Mouse (Mus musculus) ovary, adult 18-20 months (tissue): ENCODE measurements around the gene Twist1.

ENCODE experiments used
- DNase-seq: peaks from one replicate; pipeline ENCODE4 v3.0.0; 2022; ENCODE audit warnings: low spot score, mixed read lengths

Twist1 gene

DNA sequence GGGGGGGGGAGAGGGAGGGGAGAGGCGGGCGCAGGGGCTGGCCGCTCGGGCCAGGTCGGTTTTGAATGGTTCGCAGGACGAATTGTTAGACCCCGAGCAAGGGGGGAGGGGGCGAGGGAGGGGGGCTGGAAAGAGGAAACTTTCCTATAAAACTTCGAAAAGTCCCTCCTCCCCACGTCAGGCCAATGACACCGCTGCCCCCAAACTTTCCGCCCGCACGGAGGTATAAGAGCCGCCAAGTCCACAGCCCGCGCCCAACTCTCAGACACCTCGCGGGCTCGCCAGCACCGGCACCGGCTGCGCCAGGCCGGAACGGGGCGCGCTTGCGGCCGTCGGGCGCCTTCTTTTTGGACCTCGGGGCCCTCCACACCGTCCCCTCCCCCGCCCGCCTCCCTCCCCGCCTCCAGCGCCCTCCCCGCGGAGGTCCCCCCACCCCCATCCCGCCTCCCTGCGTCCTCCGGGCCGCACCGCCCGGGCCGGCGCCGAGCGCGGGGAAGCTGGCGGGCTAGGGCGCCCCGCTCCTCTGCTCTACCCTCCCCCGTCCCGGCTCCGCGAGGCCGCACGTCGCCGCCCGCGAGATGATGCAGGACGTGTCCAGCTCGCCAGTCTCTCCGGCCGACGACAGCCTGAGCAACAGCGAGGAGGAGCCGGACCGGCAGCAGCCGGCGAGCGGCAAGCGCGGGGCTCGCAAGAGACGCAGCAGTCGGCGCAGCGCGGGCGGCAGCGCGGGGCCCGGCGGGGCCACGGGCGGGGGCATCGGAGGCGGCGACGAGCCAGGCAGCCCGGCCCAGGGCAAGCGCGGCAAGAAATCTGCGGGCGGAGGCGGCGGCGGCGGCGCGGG lies at the start of gene Twist1:
Twist1 (plus strand) TSS at position 272 of the 841 bp plus-strand sequence.
- peak; percentile 43 for DNase-seq

DNA sequence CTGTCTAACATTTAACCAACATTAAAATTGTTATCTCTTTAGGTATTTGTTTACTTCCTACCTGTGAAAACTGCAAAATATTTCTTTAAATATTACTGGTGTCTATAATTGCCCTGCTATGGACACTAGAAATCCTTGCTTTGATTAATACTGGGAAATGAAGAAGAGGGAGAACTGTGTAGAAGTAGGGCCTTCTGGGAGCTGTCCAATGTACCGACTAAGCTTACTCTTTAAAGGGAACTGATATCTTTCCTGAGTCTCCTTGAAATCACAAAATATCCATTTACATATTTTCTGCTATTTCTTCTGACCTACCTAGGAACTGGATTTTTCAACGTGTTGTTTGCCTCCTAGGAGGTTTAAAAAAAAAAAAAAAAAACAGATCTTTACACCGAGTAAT lies 30.7 kb upstream of the Twist1 start:
- no peak for DNase-seq

DNA sequence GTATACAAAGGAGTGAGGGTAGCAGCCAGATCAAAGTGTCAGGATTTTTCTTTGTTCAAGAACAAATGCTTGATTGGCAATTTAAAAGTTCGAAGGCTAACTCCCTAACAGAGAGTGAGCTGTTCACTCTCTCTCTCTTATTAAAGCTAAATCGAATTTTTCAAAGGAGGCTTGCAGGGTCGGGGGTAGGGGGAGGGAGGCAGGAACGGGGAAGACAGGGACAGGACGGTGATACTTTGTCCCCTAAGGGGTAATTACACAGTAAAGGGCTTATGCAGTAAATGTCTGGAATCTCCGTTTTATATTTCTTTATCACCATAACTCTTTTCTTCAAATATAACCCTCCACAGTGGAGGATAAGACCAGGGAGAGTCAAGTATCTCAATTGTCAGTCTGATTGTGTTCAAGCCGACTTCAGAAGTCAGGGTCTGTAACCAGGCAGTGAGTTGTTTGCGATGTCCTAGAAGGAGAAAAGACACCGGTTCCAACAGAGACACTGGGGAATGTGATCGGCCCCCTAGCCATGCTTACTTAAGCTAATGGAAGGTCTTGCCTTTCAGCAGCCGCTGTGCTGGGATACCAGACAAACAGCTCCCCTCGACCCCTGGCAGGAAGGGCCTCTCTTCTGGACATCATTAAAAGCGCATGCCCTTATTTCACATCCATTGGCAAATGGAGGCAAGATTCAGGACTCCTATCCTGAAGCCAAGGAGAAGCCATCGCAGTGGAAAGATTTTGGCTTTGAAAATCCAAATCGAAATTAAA lies 30.0 kb upstream of the Twist1 start:
- DNase-seq, result no peak

DNA sequence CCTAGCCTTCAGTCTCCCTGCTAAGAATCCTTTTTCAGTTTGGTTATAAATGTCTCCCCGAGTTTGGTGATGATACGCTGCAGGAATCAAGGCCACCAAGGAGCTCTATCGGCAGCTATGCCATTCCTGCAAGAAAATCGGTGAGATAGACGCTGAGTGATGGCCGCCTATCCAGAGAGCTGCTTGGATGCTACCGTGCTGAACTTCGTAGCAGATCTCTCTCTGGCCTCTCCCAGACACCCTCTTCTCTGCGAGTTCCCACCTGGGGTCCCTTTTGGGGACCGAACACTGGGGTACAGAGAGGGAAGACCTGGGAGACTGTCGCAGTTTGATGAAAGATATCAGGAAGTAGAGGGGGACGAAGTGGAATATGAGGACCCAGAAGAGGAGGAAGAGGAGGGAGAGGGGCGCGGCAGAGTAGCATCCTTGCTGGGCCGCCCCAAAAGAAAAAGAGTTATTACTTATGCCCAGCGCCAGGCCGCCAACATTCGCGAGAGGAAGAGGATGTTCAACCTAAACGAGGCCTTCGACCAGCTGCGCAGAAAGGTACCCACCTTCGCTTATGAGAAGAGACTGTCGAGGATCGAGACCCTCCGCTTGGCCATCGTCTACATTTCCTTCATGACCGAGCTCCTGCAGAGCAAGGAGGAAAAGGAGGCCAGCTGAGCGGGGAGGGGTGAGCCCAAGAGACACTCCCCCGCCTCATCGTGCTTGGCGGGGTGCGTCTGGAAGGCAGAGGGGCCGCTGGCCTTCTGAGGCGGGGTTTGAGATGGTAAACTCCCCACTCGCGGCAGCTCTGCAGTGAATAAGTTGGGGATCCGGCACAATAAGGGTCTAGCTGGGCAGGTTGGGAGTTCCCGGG lies 28.9 kb upstream of the Twist1 start, which contains the start of gene Ferd3l:
Ferd3l (plus strand) TSS at position 95 of the 862 bp plus-strand sequence.
- DNase-seq, result no peak

DNA sequence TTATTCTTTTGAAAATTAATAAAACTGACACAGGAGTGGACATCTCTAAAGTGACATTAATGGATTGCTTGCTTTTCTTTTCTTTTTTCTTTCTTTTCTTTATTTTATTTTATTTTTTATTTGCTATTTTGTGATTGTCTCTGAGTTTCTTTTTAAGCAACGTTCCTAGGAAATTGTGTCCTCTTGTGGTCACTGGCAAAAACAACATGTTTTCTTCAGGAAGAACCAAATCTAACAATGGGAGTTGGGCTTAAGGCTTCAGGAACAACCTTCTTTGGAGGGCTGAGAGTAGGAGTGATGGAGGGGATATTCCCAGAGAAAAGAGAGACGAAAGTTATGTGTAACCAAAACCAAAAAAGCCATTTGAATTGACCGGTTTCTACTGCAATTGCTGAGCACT lies 4.6 kb upstream of the Twist1 start:
- no peak for DNase-seq

DNA sequence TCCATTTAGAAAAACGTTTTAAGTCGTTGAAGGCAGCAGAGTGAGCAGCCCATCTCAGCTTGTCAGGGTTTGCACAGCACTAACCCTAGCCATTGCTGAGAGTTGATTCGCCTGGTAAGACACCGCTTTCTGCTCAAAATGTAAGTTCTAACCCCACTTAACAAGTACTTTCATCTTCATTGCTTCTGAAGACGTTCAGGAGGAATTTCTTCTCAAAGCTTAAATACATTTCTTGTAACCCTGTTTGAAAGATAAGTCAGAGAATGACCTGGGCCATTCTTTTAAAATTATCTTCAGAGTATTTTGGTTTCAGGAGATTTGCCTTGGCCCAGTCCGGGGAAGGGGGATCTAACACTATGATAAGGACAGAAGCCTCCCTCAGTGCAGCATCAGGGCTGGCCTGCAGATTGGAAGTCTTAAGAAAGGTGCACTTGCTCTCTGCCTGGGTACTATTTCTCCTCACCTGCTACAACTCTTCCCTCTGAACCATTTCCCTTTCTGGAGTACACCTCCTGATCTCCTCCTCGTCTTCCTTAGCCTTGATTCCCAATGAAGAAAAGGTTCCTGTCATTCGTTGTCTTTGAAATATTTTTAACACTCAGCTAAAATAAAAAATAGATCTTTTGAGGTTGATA lies 2.4 kb upstream of the Twist1 start:
- DNase-seq, result no peak

DNA sequence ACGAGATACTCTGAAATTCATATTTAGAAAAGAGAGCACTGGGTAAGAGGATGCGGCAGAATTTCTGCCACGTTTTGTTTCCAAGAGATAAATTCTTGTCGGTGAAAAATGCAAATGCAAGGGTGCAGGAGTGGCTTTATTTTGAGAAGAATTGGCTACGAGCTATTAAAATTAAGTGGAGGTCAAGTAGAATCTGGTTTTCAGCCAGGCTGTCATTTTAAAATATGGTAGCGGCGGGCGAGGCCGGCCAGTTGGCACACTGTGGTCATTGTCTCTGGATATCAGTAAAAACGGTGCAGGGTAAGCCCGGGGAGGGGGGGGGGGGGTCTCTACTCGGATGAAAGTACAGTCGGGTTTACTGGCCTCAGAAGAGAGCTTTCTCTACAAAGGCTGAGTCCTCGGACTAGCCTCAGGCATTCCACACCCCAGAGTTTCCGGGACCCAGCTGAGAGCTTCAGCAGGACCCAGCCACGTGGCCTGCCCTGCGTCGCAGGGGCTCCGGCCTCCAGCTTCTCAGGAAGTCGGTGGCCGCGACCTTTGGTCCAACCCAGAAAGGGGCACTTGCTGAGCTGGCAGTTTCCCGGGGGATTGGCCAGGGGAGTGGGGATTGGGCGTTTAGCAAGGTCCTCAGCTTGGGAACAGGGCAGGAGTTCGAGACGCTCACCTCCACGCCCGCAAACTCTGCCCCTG lies 1.7 kb upstream of the Twist1 start:
- DNase-seq, result no peak

DNA sequence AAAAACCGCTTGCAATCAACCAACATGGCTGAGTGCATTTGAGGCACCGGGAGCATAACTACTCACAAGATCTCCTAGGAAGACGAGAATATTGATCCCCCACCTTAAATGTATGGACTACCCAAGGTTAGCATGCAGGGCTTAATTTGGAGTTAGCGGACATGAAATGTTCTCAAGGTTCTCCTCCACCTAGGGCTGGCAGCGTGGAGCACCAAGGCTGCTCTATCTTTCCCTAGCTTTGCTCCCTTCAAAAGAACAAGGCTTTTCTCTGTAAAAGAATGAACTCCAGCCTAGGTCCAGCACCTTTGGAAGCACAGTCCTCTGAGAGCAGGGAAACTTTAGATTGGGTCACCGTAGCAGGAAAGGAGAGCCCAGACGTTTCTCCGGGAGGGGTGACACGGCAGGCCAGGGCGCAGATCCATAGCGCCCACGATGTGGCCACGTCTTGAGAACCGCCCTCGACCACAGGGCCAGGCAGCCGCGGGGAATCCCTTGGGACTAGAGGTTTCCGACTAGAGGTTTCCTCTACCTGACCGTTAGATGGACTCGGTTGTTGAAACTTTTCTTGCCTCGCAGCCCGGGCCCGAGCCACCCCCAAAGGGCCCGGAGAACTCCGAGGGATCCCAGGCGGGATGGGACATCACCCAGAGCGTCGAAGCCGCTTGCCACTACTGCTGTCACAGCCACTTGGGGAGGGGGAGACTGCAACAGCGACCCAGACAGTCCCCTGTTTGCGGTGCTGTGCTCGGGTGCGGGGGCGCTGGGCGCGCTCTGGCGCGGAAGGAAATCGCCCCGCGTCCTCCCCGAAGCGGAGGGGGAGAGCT lies 683 bp upstream of the Twist1 start:
- DNase-seq, result no peak

DNA sequence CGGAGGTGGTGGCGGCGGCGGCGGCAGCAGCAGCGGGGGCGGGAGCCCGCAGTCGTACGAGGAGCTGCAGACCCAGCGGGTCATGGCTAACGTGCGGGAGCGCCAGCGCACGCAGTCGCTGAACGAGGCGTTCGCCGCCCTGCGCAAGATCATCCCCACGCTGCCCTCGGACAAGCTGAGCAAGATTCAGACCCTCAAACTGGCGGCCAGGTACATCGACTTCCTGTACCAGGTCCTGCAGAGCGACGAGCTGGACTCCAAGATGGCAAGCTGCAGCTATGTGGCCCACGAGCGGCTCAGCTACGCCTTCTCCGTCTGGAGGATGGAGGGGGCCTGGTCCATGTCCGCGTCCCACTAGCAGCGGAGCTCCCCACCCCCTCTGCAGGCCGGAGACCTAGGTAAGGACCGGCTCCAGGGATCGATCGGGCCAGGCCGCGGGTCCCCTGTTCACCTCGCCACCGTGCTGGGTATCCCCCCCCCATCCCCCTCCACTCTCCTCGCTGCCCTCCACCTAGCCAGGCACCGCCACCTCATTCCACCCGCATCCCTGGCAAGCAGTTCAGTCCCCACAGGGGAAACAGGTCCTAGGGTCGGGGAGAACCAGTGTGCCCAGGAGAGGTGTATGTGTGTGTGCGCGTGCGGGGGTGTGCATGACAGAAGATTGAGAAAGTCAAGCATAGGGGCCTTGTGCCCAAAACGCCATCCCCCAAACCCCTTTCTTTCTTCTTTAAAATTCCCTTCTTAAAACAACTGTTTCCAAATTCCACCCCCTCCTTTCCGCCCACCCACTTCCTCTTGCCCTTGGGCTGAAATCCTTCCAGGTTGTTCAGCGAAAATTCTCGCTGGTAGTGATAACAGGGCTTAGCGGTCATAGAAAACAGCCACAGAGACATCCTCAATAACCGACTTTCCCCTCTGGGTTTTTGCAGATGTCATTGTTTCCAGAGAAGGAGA lies 1.0 kb downstream of the Twist1 start:
- DNase-seq, result no peak

DNA sequence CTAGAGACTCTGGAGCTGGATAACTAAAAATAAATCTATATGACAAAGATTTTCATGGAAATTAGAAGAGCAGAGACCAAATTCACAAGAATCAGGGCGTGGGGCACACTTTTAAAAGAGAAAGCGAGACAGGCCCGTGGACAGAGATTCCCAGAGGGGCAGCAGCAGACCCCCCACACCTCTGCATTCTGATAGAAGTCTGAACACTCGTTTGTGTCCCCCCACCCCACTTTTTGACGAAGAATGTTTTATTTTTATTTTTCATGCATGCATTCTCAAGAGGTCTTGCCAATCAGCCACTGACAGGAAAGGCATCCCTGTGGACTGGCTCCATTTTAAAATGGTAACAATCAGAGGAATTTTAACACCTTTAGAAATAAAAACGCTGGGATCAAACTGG lies 1.7 kb downstream of the Twist1 start:
- DNase-seq, result no peak

DNA sequence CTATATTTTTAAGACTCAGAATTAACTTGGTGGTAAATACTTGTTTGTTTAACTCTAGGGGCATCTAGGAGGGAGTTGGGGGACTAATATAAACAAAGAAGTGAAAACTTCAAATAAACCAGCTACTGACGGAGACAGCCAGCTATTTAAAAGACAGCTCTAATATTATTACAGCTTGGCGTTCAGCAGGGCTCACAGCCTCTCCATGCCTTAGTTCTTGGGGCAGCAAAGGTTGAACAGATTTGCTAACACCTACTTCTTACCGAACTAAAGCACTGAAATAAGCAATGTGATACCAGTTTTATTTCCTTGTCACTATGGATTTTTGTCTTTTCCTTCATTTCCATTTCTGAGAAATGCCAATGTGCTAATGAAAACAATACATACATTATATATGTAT lies 2.4 kb downstream of the Twist1 start:
- DNase-seq, result no peak

DNA sequence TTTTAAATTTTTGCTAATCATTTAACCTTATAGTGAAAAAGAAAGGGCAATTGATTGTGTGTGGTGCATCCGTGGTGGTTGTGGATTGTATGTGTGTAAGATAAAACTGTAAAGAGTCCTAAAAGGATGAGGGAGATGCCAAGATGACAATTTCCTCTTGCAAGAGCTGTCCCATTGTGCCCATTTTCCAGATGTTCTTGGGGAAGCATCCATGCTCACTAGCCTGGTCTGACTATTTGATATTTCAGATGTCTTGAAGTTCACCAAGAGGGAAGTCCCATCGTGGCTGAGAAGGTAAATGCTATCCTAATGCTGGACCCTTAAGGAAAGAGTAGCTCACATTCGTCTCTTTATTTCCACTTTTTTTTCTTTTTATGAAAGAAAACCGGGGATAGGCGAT lies 3.5 kb downstream of the Twist1 start:
- no peak for DNase-seq

DNA sequence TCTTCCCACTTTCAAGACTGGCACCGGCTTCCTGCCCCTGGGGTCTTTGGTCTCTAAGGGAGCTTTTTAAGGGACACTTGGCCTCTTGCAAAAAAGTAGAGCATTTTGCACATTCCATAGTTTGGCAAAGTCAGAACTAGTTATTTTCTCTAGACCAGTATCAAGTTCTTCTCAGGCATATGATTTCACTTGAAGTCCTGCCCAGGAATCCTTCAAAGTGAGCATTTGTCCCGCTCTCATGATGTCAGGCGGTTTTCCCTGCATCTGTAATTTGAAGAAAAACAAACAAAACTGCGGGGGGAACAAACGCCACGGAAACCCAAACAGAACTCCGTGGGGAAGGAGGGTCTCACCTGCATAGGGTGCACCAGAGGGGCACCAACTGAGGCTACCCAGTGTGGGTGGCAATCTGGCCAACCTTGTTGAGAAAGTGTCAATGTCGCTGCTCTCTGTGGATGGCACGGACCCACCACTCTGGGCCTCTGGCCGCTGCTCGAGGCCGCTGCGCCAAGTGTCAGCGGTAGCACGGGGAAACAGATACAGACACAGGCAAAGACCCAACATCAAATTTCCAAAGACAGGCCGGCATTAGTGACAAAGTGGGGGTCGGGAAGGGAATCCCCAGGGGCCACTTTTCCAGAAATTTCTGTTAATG lies 4.8 kb downstream of the Twist1 start:
- DNase-seq, result no peak

DNA sequence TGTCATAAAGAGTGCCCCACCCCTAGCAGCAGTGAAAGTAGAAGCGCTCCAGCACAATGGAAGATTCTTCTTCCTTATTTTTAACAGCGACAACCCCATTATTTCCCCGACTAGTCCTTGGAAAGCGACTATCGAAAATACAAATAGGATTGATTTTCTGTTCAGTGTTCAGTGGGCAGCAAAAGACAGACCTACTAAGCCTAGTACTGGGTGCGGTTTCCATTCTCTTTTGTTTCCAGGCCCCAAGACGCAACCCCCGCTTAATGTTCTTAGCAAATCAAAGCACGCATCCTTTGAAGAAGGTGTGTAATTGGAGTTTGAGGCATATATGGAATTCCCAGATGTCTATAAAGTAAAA lies 5.3 kb downstream of the Twist1 start:
- no peak for DNase-seq

DNA sequence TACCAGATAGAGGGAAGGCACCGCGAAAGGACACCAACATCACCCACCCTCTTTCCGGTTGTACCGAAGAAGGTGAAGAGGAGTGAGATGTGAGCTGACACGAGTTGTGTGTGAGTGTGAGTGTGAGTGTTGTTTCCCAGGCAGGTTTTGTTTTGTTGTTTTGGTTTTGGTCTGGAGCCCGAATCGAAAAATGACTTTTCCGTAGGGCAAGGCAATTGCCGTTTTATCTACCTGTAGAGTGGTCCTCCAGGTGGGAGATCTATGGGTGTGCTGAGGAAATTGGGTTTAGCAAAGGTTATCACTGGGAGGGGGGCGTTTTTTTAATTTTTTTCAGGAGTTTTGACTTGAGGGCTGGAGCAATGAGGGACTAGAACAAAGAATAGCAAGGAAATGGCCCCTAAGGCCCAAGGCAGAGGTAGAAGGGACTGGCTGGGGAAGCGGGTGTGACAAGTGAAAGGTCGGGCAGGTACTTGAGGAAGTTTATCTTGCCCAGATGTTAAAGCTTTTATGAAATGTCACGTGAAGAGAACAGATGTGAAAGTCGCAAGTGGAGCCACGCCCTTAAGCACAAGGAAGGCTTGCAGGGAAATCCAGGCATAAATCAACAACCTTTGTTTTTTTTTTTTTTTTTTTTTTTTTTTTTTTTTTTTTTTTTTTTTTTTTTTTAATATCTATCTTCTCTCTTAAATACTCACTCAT lies 6.3 kb downstream of the Twist1 start:
- no peak for DNase-seq

DNA sequence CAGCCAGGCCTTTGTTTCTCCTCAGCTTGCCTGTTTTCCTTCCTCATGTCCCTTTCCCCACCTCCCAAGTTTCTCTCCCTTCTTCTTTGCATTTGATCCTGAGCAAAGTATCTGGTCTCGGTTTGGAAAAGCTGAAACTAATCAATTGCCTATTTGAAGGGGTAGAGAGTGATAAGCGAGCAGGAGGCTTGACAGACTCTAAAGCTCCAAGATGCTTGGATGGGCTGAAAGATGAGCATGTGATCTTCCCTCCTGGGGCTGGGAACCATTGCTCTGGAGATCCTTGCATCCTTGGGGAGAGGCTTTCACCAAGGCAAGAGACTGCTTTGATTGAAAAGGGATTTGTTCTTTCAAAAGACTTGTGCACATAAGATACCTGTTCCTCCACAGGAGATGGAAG lies 7.0 kb downstream of the Twist1 start:
- no peak for DNase-seq

DNA sequence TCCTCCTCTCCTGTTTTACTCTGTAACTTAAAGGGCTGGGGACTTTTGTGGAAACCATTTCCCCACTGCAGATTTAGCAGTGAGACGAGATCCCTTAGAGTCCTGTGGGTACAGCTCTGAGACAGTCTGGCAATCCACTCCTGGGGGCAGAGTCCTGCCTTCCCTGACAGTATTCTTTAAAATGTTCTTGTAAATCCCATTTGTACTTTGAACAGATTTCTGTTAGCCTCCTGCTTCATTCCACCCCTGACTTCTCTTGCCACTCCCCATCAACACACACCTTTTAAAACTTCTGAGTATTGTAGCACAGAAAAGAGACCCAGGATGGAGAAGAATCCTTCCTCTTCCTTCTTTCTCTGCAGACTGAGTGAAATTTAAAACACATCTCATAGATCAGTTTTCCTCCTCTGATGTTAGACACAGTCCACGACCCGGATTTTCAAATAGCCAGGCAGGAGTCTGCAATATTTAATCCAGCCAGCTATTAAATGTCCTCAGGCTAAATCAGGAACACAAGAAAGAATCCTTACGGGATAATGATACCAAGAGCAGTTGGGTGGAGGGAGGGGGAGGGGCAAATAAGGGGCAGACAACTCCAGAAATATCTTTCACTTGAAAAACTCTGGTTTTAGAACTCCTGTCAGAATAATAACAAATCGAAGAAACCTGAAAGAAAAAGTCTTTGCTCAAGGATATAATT lies 8.3 kb downstream of the Twist1 start:
- no peak for DNase-seq
